Mouse (Mus musculus) ES-E14 (cell line): ENCODE measurements at regions not wholly inside any gene's neighbourhood (a gene's known extent, or its start where the extent isn't known, plus 50 kb on each side); places are given as distances from the start of the nearest gene placed in this dataset.

Experiments
- DNase-seq: peaks from one replicate; pipeline ENCODE4 v3.0.0-alpha.2; 2013; ENCODE audit warnings: low read depth, low spot score
- H3K27ac ChIP-seq: 2 replicates; pipeline ENCODE4 v1.5.1; 2012; ENCODE audit warnings: low read depth, mild to moderate bottlenecking, low read length, moderate library complexity, mixed read lengths; ENCODE audit not compliant: poor library complexity, insufficient read depth, severe bottlenecking
- H3K36me3 ChIP-seq: 2 replicates; pipeline ENCODE4 v1.6.1; 2012; ENCODE audit warnings: mild to moderate bottlenecking, low read length, moderate library complexity, mixed read lengths; ENCODE audit not compliant: control insufficient read depth, poor library complexity, insufficient read depth, severe bottlenecking
- H3K4me1 ChIP-seq, 2 experiments: fragments of 150-350 bp in 1 of 2; sonication (generic) in 1 of 2; 2 replicates each; pipeline ENCODE4 v1.6.1; 2012; ENCODE audit warnings: low read length in 2 of 2, mild to moderate bottlenecking in 1 of 2, mixed read lengths in 1 of 2; ENCODE audit not compliant: control insufficient read depth in 2 of 2, insufficient read depth in 2 of 2, poor library complexity in 1 of 2
- H3K4me3 ChIP-seq, 2 experiments: fragments of 150-350 bp in 1 of 2; sonication (generic) in 1 of 2; 2 replicates each; pipeline ENCODE4 v1.5.1; 2012; ENCODE audit warnings: low read length in 2 of 2, low read depth in 1 of 2, mild to moderate bottlenecking in 1 of 2, mixed read lengths in 1 of 2; ENCODE audit not compliant: insufficient read depth in 1 of 2, poor library complexity in 1 of 2, severe bottlenecking in 1 of 2
- H3K9ac ChIP-seq: 2 replicates; pipeline ENCODE4 v1.6.1; 2012; ENCODE audit warnings: low read depth, mild to moderate bottlenecking, low read length, mixed read lengths; ENCODE audit not compliant: poor library complexity, insufficient read depth, severe bottlenecking
- H3K9me3 ChIP-seq: fragments of 150-350 bp; sonication (generic); 2 replicates; pipeline ENCODE4 v1.6.1; 2012; ENCODE audit warnings: low read depth, mild to moderate bottlenecking, low read length; ENCODE audit not compliant: control insufficient read depth, insufficient read depth
- CHD2 ChIP-seq: IDR thresholded peaks from 2 replicates; pipeline ENCODE4 v1.6.1; 2014; ENCODE audit warnings: mild to moderate bottlenecking, low read depth, low read length, inconsistent platforms
- HCFC1 ChIP-seq: IDR thresholded peaks from 2 replicates; pipeline ENCODE4 v1.6.1; 2012; ENCODE audit warnings: low read length, inconsistent platforms, borderline replicate concordance; ENCODE audit not compliant: insufficient read depth
- MAFK ChIP-seq: IDR thresholded peaks from 2 replicates; pipeline ENCODE4 v1.6.1; 2014; ENCODE audit warnings: mild to moderate bottlenecking, low read depth, low read length, inconsistent platforms; ENCODE audit not compliant: insufficient read depth
- ZC3H11A ChIP-seq: IDR thresholded peaks from 2 replicates; pipeline ENCODE4 v1.6.1; 2012; ENCODE audit warnings: low read depth, mild to moderate bottlenecking, inconsistent platforms, low read length, borderline replicate concordance
- ZNF384 ChIP-seq: IDR thresholded peaks from 2 replicates; pipeline ENCODE4 v1.6.1; 2012; ENCODE audit warnings: low read depth, low read length, inconsistent platforms
- in situ Hi-C, 2 experiments: fragments of 600-800 bp; cut with MboI; formaldehyde crosslinking; loops; one replicate each; pipeline ENCODE4 v1.15.1; 2025; ENCODE audit warnings: low sequenced_read_pairs in 2 of 2, inconsistent platforms in 1 of 2; ENCODE audit not compliant: unreplicated experiment in 2 of 2

DNA sequence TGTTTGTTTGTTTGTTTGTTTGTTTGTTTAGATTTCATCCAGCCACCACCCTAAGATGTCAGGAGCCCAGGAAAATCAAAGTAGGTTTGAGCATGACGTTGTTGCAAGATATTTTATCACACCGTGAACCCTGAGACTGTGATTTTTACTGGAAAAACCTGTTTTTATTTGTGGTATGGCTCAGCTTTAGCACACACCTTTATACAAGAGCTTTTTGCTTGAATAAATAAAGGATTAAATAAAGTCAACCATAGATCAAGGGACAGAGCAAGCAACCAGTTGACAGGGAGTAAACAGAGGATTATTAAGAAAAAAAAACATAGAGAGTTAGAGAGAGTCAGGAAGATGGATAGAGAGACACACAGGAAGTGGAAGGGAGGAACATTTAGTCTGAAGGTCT lies 82.2 kb upstream of the Zfp827 start:
- Histone ChIP-seq H3K9me3 (no peaks in the 10 kb centered on the region), H3K9ac (no peak overlapping the region), H3K4me1 (no peaks in the 10 kb centered on the region), H3K36me3 (no peaks in the 10 kb centered on the region), H3K4me3 (no peak overlapping the region), H3K27ac (no peak overlapping the region)
- in situ Hi-C loops = no loop called here
- no peak for TF ChIP-seq CHD2
- no peak for TF ChIP-seq MAFK
- no peak for TF ChIP-seq HCFC1
- TF ChIP-seq ZC3H11A = no peak
- TF ChIP-seq ZNF384 = no peak
- no peak for DNase-seq

DNA sequence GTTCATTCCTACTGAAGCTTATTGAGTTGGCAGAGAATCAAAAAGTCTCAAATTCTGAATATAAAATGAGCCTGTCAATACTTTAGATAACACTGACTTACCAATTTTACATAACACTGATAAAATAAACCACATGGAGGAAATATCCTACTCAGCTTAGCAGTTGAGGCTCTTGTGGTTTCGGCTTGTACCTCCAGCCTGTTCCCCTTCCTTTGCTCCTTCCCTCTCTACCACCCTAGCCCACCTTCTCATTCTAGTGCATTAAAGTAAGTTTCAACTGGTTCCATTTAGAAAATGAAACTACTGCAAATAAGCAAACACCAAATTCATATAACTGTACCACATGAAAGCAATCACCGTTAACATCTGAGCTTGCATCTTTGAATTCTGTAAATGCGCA lies 53.2 kb upstream of the Zfp827 start:
- H3K4me3 ChIP-seq = no peak overlapping the region
- no peak overlapping the region for H3K27ac ChIP-seq
- no peak overlapping the region for H3K9ac ChIP-seq
- no peaks in the 10 kb centered on the region; a peak in 1 of 4 replicates for H3K4me1 ChIP-seq
- no peaks in the 10 kb centered on the region for H3K36me3 ChIP-seq
- TF ChIP-seq HCFC1 = no peak
- no peak for TF ChIP-seq ZNF384
- no peak for DNase-seq
- no peaks in the 10 kb centered on the region for H3K9me3 ChIP-seq
- in situ Hi-C loops = no loop called here
